Mouse (Mus musculus) midbrain, embryonic 10.5 days (tissue): ENCODE results near the gene Serpina3a. TPM values are rescaled to one million over a fixed set of nuclear protein-coding genes. Genes with fewer than 3 reads are reported as not detected.

Experiments
- DNase-seq: peaks from one replicate; pipeline ENCODE4 v3.0.0-alpha.2; 2017; ENCODE audit warnings: low spot score
- H3K27ac ChIP-seq: fragments of 300-500 bp; sonication (generic); replicated peaks from 2 replicates; pipeline ENCODE4 v1.5.1; 2016; ENCODE audit warnings: mild to moderate bottlenecking
- H3K27me3 ChIP-seq: fragments of 300-500 bp; sonication (generic); 2 replicates; pipeline ENCODE4 v1.6.1; 2016; ENCODE audit warnings: low read depth, mild to moderate bottlenecking; ENCODE audit not compliant: poor library complexity, severe bottlenecking
- H3K36me3 ChIP-seq: fragments of 300-500 bp; sonication (generic); 2 replicates; pipeline ENCODE4 v1.6.1; 2016; ENCODE audit warnings: mild to moderate bottlenecking, moderate library complexity
- H3K4me1 ChIP-seq: fragments of 300-500 bp; sonication (generic); 2 replicates; pipeline ENCODE4 v1.6.1; 2016
- H3K4me3 ChIP-seq: fragments of 300-500 bp; sonication (generic); 2 replicates; pipeline ENCODE4 v1.5.1; 2016; ENCODE audit warnings: mild to moderate bottlenecking, moderate library complexity
- H3K9me3 ChIP-seq: fragments of 300-500 bp; sonication (generic); replicated peaks from 2 replicates; pipeline ENCODE4 v1.6.1; 2016; ENCODE audit warnings: mild to moderate bottlenecking
- WGBS: fragments of 180-500 bp; shearing (Covaris S2); methylation state at CpG from one replicate; pipeline ENCODE4 v1.1.7; 2016; 5-methylcytosine and 5-hydroxymethylcytosine counted together
- polyA plus RNA-seq: library from polyadenylated mRNA; unstranded; fragments of >200 nt; fragmentation: Nextera tagmentation; extraction: Ambion mirVana; gene quantifications from 2 replicates; pipeline ENCODE4 v1.2.1, GENCODE M21; 2016

The Serpina3a gene
- polyA plus RNA-seq, 1 experiment from 2014 or later = not detected

- no peak for DNase-seq
- Histone ChIP-seq H3K4me1 (no peaks in the 10 kb centered on the region), H3K27me3 (no peaks in the 10 kb centered on the region), H3K9me3 (no peaks in the 10 kb centered on the region), H3K4me3 (no peak overlapping the region), H3K36me3 (no peaks in the 10 kb centered on the region), H3K27ac (no peak overlapping the region)
- WGBS = 72% methylated on average over 3 of the region's 3 CpGs
Measured at GRCm38 (mm10) chr12:104114921-104115579, 2.5 kb downstream of the Serpina3a start.

- Histone ChIP-seq H3K4me3 (no peak overlapping the region), H3K36me3 (no peaks in the 10 kb centered on the region), H3K9me3 (no peaks in the 10 kb centered on the region), H3K4me1 (no peaks in the 10 kb centered on the region), H3K27me3 (no peaks in the 10 kb centered on the region), H3K27ac (no peak overlapping the region)
- DNase-seq = no peak
- 88% methylated on average over 1 of the region's 1 CpGs for WGBS
Measured at GRCm38 (mm10) chr12:104123097-104123496, 10.6 kb downstream of the Serpina3a start.

- Histone ChIP-seq H3K36me3 (no peaks in the 10 kb centered on the region), H3K27me3 (no peaks in the 10 kb centered on the region), H3K27ac (no peak overlapping the region), H3K9me3 (no peaks in the 10 kb centered on the region), H3K4me1 (no peaks in the 10 kb centered on the region), H3K4me3 (no peak overlapping the region)
- 87% methylated on average over 2 of the region's 2 CpGs for WGBS
- no peak for DNase-seq
Measured at GRCm38 (mm10) chr12:104123996-104124395, 11.5 kb downstream of the Serpina3a start.

GRCm38 (mm10) chr12:104125021-104125560 lies 12.6 kb downstream of the Serpina3a start:
- H3K27me3 ChIP-seq = no peaks in the 10 kb centered on the region
- H3K4me3 ChIP-seq = no peak overlapping the region
- no peaks in the 10 kb centered on the region for H3K4me1 ChIP-seq
- no peaks in the 10 kb centered on the region for H3K36me3 ChIP-seq
- no peak overlapping the region for H3K27ac ChIP-seq
- WGBS = 88% methylated on average over 5 of the region's 5 CpGs
- no peaks in the 10 kb centered on the region for H3K9me3 ChIP-seq
- no peak for DNase-seq

DNA sequence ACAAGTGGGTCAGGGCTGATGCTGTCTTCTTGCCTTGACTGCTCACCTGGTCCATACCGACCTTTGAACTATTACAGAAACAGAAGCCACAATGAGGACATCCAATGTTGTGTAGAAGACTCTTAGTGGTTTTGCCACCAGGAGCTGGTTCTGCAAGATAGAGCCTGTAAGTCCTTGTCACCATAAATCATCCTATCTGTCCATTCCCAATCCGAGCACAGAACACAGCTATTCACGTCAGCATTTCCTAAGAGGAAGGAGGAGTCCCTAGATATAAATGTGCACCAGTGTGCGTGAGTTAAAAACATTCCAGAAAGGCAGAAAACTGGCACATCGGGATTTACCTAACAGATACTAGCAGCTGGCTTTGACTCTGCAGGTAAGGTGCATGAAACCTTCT lies 15.2 kb downstream of the Serpina3a start, which contains the start of gene Serpina3b:
Serpina3b (plus strand) TSS at position 301 of the 400 bp plus-strand sequence.
- Histone ChIP-seq H3K36me3 (no peaks in the 10 kb centered on the region), H3K4me1 (no peaks in the 10 kb centered on the region), H3K9me3 (no peaks in the 10 kb centered on the region), H3K27me3 (no peaks in the 10 kb centered on the region), H3K4me3 (no peak within 1 kb of the TSS), H3K27ac (no peak within 1 kb of the TSS)
- 86% methylated on average over 5 of the region's 5 CpGs for WGBS
- DNase-seq = no peak

DNA sequence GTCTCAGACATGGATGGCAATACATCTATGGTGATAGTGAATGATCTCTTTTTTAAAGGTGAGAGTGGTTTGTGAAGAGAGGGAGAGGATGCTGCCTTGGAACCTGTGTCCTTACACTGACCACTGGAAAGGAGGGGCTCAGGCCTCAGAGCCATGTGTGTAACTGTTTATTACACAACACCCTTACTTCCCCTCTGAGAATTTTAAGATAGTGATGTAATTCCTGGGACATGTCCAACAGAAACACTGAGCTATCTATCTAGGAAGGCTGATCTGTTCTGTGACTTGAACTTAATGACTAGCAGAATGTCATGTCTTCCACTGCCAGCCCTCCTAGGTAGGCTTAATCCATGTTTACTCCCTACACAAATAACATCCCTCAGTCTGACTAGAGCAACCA lies 18.5 kb downstream of the Serpina3a start:
- no peaks in the 10 kb centered on the region for H3K27me3 ChIP-seq
- no peaks in the 10 kb centered on the region for H3K9me3 ChIP-seq
- no peaks in the 10 kb centered on the region for H3K4me1 ChIP-seq
- no peak overlapping the region for H3K4me3 ChIP-seq
- DNase-seq = no peak
- H3K27ac ChIP-seq = no peak overlapping the region
- H3K36me3 ChIP-seq = no peaks in the 10 kb centered on the region

DNA sequence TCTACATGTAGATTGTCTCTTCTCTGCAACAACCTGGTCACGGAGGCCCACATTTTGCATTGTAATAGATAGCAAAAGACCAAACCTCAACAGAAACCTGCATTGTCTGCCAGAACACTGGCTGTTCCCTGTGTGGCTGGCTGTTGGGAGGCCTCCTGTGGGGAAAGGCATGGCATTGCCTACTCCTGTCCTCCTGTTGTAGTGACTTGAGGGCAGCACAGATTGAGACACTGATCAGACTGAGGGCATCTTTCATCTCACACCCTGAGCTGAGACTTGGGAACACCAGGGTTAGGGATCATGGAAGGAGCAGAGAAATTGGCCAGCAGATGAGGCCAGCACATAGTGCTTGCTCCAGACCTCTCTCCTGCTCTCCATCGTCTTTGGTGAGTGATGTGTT lies 25.7 kb downstream of the Serpina3a start:
- Histone ChIP-seq H3K4me1 (no peaks in the 10 kb centered on the region), H3K27ac (no peak overlapping the region), H3K4me3 (no peak overlapping the region), H3K27me3 (no peaks in the 10 kb centered on the region), H3K9me3 (no peaks in the 10 kb centered on the region), H3K36me3 (no peaks in the 10 kb centered on the region)
- DNase-seq = no peak
- 87% methylated on average over 2 of the region's 2 CpGs for WGBS

GRCm38 (mm10) chr12:104140543-104141103 lies 28.1 kb downstream of the Serpina3a start:
- peak; percentile 5 for DNase-seq
- Histone ChIP-seq H3K4me3 (no peak overlapping the region), H3K4me1 (no peaks in the 10 kb centered on the region), H3K9me3 (no peaks in the 10 kb centered on the region), H3K27ac (no peak overlapping the region), H3K36me3 (no peaks in the 10 kb centered on the region), H3K27me3 (no peaks in the 10 kb centered on the region)
- 94% methylated on average over 4 of the region's 4 CpGs for WGBS

DNA sequence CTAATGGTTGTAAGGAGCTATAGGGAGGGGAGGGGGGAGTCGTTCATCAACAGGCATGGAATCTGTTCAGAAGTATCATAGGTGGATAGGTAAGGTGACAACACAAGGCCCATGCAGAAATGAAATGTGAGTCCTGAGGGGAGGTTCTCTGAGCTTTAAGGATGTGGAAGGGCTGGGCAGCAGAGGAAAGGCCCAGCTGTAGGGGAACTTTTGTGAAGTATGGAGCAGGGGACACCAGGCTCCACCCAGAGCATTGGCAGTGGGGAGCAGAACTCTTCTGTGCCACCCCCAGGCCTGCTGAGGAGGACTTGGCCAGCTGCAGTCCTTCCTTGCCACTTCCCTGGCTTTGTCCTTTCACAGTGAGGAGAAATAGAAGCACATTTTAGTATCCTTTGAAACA lies 29.0 kb downstream of the Serpina3a start:
- Histone ChIP-seq H3K27ac (no peak overlapping the region), H3K36me3 (no peaks in the 10 kb centered on the region), H3K9me3 (no peaks in the 10 kb centered on the region), H3K4me1 (no peaks in the 10 kb centered on the region), H3K27me3 (no peaks in the 10 kb centered on the region), H3K4me3 (no peak overlapping the region)
- 79% methylated on average over 1 of the region's 1 CpGs for WGBS
- DNase-seq = peak; percentile 6

DNA sequence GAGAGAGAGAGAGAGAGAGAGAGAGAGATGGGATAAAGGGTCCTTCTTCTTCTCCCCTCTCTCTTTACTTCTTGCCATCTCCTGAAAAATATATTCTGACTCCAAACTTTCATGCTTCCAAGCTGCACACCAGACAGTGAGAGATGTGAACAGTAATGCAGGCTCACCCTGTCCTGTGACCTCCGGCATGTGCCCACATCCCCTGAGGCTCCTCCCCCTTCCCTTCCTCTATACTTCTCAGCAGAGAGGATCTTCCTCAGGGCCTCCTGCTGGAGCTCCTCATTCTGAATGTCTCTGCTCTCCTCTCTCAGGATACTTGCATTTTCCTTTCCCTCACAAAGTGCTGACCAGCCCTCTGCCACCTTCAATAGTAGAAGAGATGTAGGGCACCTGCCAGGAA lies 29.9 kb downstream of the Serpina3a start:
- Histone ChIP-seq H3K4me1 (no peaks in the 10 kb centered on the region), H3K27ac (no peak overlapping the region), H3K27me3 (no peaks in the 10 kb centered on the region), H3K9me3 (no peaks in the 10 kb centered on the region), H3K4me3 (no peak overlapping the region), H3K36me3 (no peaks in the 10 kb centered on the region)
- DNase-seq = peak; percentile 4
- 69% methylated on average over 1 of the region's 1 CpGs for WGBS

GRCm38 (mm10) chr12:104143286-104143685 lies 30.8 kb downstream of the Serpina3a start:
- H3K27ac ChIP-seq = no peak overlapping the region
- no peaks in the 10 kb centered on the region for H3K9me3 ChIP-seq
- no peak overlapping the region for H3K4me3 ChIP-seq
- no peaks in the 10 kb centered on the region for H3K4me1 ChIP-seq
- DNase-seq = peak; percentile 1
- H3K36me3 ChIP-seq = no peaks in the 10 kb centered on the region
- 75% methylated on average over 1 of the region's 1 CpGs for WGBS
- no peaks in the 10 kb centered on the region for H3K27me3 ChIP-seq

DNA sequence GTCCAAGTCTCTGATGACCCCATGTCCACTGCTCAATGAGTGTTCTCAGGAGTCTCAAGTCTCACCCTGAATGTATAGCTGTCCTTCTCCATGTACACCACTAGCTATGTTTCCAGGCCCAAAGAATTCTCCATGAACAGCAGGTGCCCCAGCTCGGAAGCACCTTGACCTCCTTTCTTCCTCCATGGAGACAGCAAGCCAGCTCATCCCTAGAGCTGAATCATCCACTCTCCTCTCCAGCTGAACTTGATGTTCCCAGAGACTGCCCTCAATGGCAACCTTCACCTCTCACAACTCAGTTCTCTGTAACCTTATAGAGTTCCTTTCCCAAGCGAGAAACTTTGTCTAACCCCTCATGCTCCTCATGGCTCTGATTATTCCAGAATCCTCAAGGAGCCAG lies 33.0 kb downstream of the Serpina3a start:
- no peaks in the 10 kb centered on the region for H3K36me3 ChIP-seq
- H3K27ac ChIP-seq = no peak overlapping the region
- DNase-seq = no peak
- 91% methylated on average over 2 of the region's 2 CpGs for WGBS
- H3K9me3 ChIP-seq = no peaks in the 10 kb centered on the region
- H3K27me3 ChIP-seq = no peaks in the 10 kb centered on the region
- no peak overlapping the region for H3K4me3 ChIP-seq
- no peaks in the 10 kb centered on the region for H3K4me1 ChIP-seq

GRCm38 (mm10) chr12:104151989-104152388 lies 39.5 kb downstream of the Serpina3a start:
- Histone ChIP-seq H3K36me3 (no peaks in the 10 kb centered on the region), H3K27ac (no peak overlapping the region), H3K9me3 (no peaks in the 10 kb centered on the region; the same call in 1 of the 2 replicates), H3K27me3 (no peaks in the 10 kb centered on the region), H3K4me1 (no peaks in the 10 kb centered on the region), H3K4me3 (no peak overlapping the region)
- DNase-seq = peak; percentile 3
- 89% methylated on average over 2 of the region's 2 CpGs for WGBS
